Mouse (Mus musculus): Measurements from ENCODE around the gene Lamb2. TPM values are rescaled to one million over a fixed set of nuclear protein-coding genes. Genes with fewer than 3 reads are reported as not detected.

Lamb2 gene
- total RNA-seq, 2 experiments from 2014 or later: 0.05 to 0.08 TPM

DNA sequence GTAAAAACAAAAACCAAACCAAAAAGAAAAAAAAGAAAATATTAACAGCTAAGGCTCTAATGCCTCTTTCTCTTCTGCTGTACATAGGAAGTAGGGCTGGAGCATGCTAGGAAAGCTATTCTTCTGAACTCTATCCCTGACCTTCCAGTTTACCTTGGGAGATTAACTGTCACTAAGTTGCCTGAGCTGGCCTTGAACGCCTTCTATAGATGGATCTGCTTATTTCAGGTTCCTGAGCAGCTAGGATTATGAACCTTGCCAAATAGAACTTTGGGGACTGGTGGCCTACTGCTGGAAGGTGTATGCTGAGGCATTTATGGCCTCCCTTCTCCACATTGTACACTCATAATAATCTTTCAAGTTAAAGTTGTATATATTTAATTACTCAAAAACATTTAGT is 51.4 kb downstream of the Lamb2 start:
- ATAC-seq (replicated peaks; ENCODE audit: poor library complexity): no peak

DNA sequence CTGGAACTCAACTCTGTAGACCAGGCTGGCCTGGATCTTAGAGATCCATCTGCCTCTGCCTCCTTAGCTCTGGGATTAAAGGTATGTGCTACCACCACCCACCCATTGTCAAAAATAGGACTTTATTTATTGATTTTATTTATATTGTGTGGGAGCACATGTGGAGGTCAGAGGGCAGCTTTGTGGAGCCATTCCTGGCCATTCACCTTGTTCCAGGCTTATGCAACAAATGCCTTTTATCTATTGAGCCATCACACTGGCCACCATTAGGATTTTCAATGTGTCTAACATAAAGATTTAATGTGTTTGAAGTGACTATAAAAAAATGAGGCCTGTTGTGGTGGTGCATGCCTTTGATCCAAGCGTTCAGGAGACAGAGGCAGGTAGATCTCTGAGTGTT is 52.0 kb downstream of the Lamb2 start:
- no peak for ATAC-seq (replicated peaks; ENCODE audit: poor library complexity)

Other genes with a start within 250 kb of the Lamb2 start
- gene Dag1, start 215.8 kb upstream of the Lamb2 start, total RNA-seq (2015): 16.1 and 16.5 TPM in 2 replicates
- gene Dag1, start 215.8 kb upstream of the Lamb2 start, total RNA-seq (2017): 3.8 and 4.7 TPM in 2 replicates
- 9.0 and 10.5 TPM in 2 replicates for gene Nicn1, start 189.3 kb upstream of the Lamb2 start, total RNA-seq (2015)
- gene Nicn1, start 189.3 kb upstream of the Lamb2 start, total RNA-seq (2017): 3.2 and 4.7 TPM in 2 replicates
- gene Amt, start 182.9 kb upstream of the Lamb2 start, total RNA-seq (2015): 0.37 and 0.85 TPM in 2 replicates
- gene Amt, start 182.9 kb upstream of the Lamb2 start, total RNA-seq (2017): 1.1 and 1.2 TPM in 2 replicates
- gene Rhoa, start 173.6 kb upstream of the Lamb2 start, total RNA-seq (2015): 261 and 298 TPM in 2 replicates
- 265 and 283 TPM in 2 replicates for gene Rhoa, start 173.6 kb upstream of the Lamb2 start, total RNA-seq (2017)
- gene Tcta, start 173.6 kb upstream of the Lamb2 start, total RNA-seq (2015): 12.8 and 13.2 TPM in 2 replicates
- 4.1 and 8.7 TPM in 2 replicates for gene Tcta, start 173.6 kb upstream of the Lamb2 start, total RNA-seq (2017)
- 2,374 and 2,432 TPM in 2 replicates for gene Gpx1, start 140.8 kb upstream of the Lamb2 start, total RNA-seq (2015)
- gene Gpx1, start 140.8 kb upstream of the Lamb2 start, total RNA-seq (2017): 1,500 and 1,804 TPM in 2 replicates
- gene Usp4, start 131.9 kb upstream of the Lamb2 start, total RNA-seq (2015): 108 and 145 TPM in 2 replicates
- gene Usp4, start 131.9 kb upstream of the Lamb2 start, total RNA-seq (2017): 50.9 and 55.0 TPM in 2 replicates
- gene 1700102P08Rik, start 86.9 kb upstream of the Lamb2 start, total RNA-seq (2015): 0.49 TPM in 1 of 2 replicates, not detected in the other
- gene 1700102P08Rik, start 86.9 kb upstream of the Lamb2 start, total RNA-seq (2017): 0.46 TPM in 1 of 2 replicates, not detected in the other
- 0.20 and 0.49 TPM in 2 replicates for gene Ccdc36, start 51.3 kb upstream of the Lamb2 start, total RNA-seq (2015)
- gene Ccdc36, start 51.3 kb upstream of the Lamb2 start, total RNA-seq (2017): 0.54 and 0.74 TPM in 2 replicates
- gene BC048562, start 43.3 kb upstream of the Lamb2 start, total RNA-seq (2015): not detected in 2 replicates
- gene BC048562, start 43.3 kb upstream of the Lamb2 start, total RNA-seq (2017): not detected in 2 replicates
- 14.6 and 17.9 TPM in 2 replicates for gene Ccdc71, start 19.2 kb upstream of the Lamb2 start, total RNA-seq (2015)
- 13.7 and 14.8 TPM in 2 replicates for gene Ccdc71, start 19.2 kb upstream of the Lamb2 start, total RNA-seq (2017)
- gene Klhdc8b, start 18.2 kb upstream of the Lamb2 start, total RNA-seq (2015): 0.46 and 1.1 TPM in 2 replicates
- gene Klhdc8b, start 18.2 kb upstream of the Lamb2 start, total RNA-seq (2017): 4.1 and 8.1 TPM in 2 replicates
- 33.4 and 36.1 TPM in 2 replicates for gene Usp19, start 10.9 kb downstream of the Lamb2 start, total RNA-seq (2015)
- 38.0 and 47.0 TPM in 2 replicates for gene Usp19, start 10.9 kb downstream of the Lamb2 start, total RNA-seq (2017)
- 177 and 194 TPM in 2 replicates for gene Qars, start 28.0 kb downstream of the Lamb2 start, total RNA-seq (2015)
- 184 and 188 TPM in 2 replicates for gene Qars, start 28.0 kb downstream of the Lamb2 start, total RNA-seq (2017)
- 92.3 and 107 TPM in 2 replicates for gene Qrich1, start 37.1 kb downstream of the Lamb2 start, total RNA-seq (2015)
- gene Qrich1, start 37.1 kb downstream of the Lamb2 start, total RNA-seq (2017): 133 and 134 TPM in 2 replicates
- 266 and 290 TPM in 2 replicates for gene Impdh2, start 80.5 kb downstream of the Lamb2 start, total RNA-seq (2015)
- gene Impdh2, start 80.5 kb downstream of the Lamb2 start, total RNA-seq (2017): 342 and 372 TPM in 2 replicates
- 33.7 and 36.8 TPM in 2 replicates for gene Ndufaf3, start 87.7 kb downstream of the Lamb2 start, total RNA-seq (2015)
- 7.3 and 22.1 TPM in 2 replicates for gene Ndufaf3, start 87.7 kb downstream of the Lamb2 start, total RNA-seq (2017)
- gene Dalrd3, start 90.2 kb downstream of the Lamb2 start, total RNA-seq (2015): 95.3 and 103 TPM in 2 replicates
- gene Dalrd3, start 90.2 kb downstream of the Lamb2 start, total RNA-seq (2017): 42.7 and 43.4 TPM in 2 replicates
- 9.8 and 10.2 TPM in 2 replicates for gene Wdr6, start 99.0 kb downstream of the Lamb2 start, total RNA-seq (2015)
- 15.5 and 17.4 TPM in 2 replicates for gene Wdr6, start 99.0 kb downstream of the Lamb2 start, total RNA-seq (2017)
- 0.39 and 1.2 TPM in 2 replicates for gene P4htm, start 117.9 kb downstream of the Lamb2 start, total RNA-seq (2015)
- 1.00 and 1.8 TPM in 2 replicates for gene P4htm, start 117.9 kb downstream of the Lamb2 start, total RNA-seq (2017)
- 20.0 and 20.1 TPM in 2 replicates for gene Arih2, start 169.7 kb downstream of the Lamb2 start, total RNA-seq (2015)
- gene Arih2, start 169.7 kb downstream of the Lamb2 start, total RNA-seq (2017): 42.5 and 47.4 TPM in 2 replicates
- gene Slc25a20, start 182.4 kb downstream of the Lamb2 start, total RNA-seq (2015): 18.5 and 21.5 TPM in 2 replicates
- 26.0 and 28.3 TPM in 2 replicates for gene Slc25a20, start 182.4 kb downstream of the Lamb2 start, total RNA-seq (2017)
- 20.0 and 21.9 TPM in 2 replicates for gene Prkar2a, start 209.6 kb downstream of the Lamb2 start, total RNA-seq (2015)
- gene Prkar2a, start 209.6 kb downstream of the Lamb2 start, total RNA-seq (2017): 17.4 and 29.2 TPM in 2 replicates